Mouse (Mus musculus): ENCODE measurements around the gene Alkbh6. TPM values are rescaled to one million over a fixed set of nuclear protein-coding genes. Genes with fewer than 3 reads are reported as not detected.

The Alkbh6 gene
- polyA plus RNA-seq, 1 experiment from 2014 or later, result 127 TPM

- Histone ChIP-seq H3K4me1 (ENCODE audit: control insufficient read depth, insufficient read depth, low read length) (peaks cover 17% of the 10 kb centered on the region), H3K4me3 (ENCODE audit: low read depth, low read length) (peak overlapping the region; percentile 60), H3K9ac (ENCODE audit: low read depth, low read length) (peak overlapping the region; percentile 73), H3K27ac (ENCODE audit: low read length) (no peak overlapping the region), H3K36me3 (ENCODE audit: control insufficient read depth, insufficient read depth, low read length) (peaks cover 17% of the 10 kb centered on the region), H3K27me3 (ENCODE audit: control insufficient read depth, insufficient read depth, low read depth, low read length) (no peaks in the 10 kb centered on the region), H3K4me2 (ENCODE audit: low read length) (peak overlapping the region; percentile 82), H3K9me3 (replicated peaks; ENCODE audit: control insufficient read depth, low read length, poor library complexity, severe bottlenecking) (no peaks in the 10 kb centered on the region)
- WGBS, result 58% methylated on average over 15 of the region's 15 CpGs
- ATAC-seq, result no peak
Measured at GRCm38 (mm10) chr7:30309395-30310129, 1.0 kb downstream of the Alkbh6 start.

GRCm38 (mm10) chr7:30310136-30310535 is 1.6 kb downstream of the Alkbh6 start:
- Histone ChIP-seq H3K4me1 (ENCODE audit: control insufficient read depth, insufficient read depth, low read length) (peaks cover 17% of the 10 kb centered on the region), H3K27ac (ENCODE audit: low read length) (no peak overlapping the region), H3K9ac (ENCODE audit: low read depth, low read length) (no peak overlapping the region), H3K4me3 (ENCODE audit: low read depth, low read length) (no peak overlapping the region), H3K4me2 (ENCODE audit: low read length) (no peak overlapping the region), H3K9me3 (replicated peaks; ENCODE audit: control insufficient read depth, low read length, poor library complexity, severe bottlenecking) (no peaks in the 10 kb centered on the region), H3K27me3 (ENCODE audit: control insufficient read depth, insufficient read depth, low read depth, low read length) (no peaks in the 10 kb centered on the region), H3K36me3 (ENCODE audit: control insufficient read depth, insufficient read depth, low read length) (peaks cover 15% of the 10 kb centered on the region)
- WGBS, result 91% methylated on average over 12 of the region's 12 CpGs
- ATAC-seq, result no peak

GRCm38 (mm10) chr7:30313666-30314320 is 5.3 kb downstream of the Alkbh6 start:
- no peak overlapping the region for H3K4me2 ChIP-seq (ENCODE audit: low read length)
- H3K9ac ChIP-seq (ENCODE audit: low read depth, low read length), result no peak overlapping the region
- WGBS, result 46% methylated on average over 26 of the region's 27 CpGs
- H3K36me3 ChIP-seq (ENCODE audit: control insufficient read depth, insufficient read depth, low read length), result no peaks in the 10 kb centered on the region
- H3K9me3 ChIP-seq (replicated peaks; ENCODE audit: control insufficient read depth, low read length, poor library complexity, severe bottlenecking), result no peaks in the 10 kb centered on the region
- H3K4me3 ChIP-seq (ENCODE audit: low read depth, low read length), result no peak overlapping the region
- peaks cover 11% of the 10 kb centered on the region for H3K4me1 ChIP-seq (ENCODE audit: control insufficient read depth, insufficient read depth, low read length)
- no peaks in the 10 kb centered on the region for H3K27me3 ChIP-seq (ENCODE audit: control insufficient read depth, insufficient read depth, low read depth, low read length)
- no peak for ATAC-seq
- no peak overlapping the region for H3K27ac ChIP-seq (ENCODE audit: low read length)

GRCm38 (mm10) chr7:30314721-30315155 is 6.2 kb downstream of the Alkbh6 start, which contains the start of gene Syne4:
Syne4 (plus strand) TSS chr7:30314807.
- peaks cover 4% of the 10 kb centered on the region for H3K4me1 ChIP-seq (ENCODE audit: control insufficient read depth, insufficient read depth, low read length)
- no peak within 1 kb of the TSS for H3K27ac ChIP-seq (ENCODE audit: low read length)
- no peak for ATAC-seq
- no peaks in the 10 kb centered on the region for H3K36me3 ChIP-seq (ENCODE audit: control insufficient read depth, insufficient read depth, low read length)
- no peak within 1 kb of the TSS for H3K4me2 ChIP-seq (ENCODE audit: low read length)
- 3% methylated on average over 9 of the region's 9 CpGs for WGBS
- H3K9ac ChIP-seq (ENCODE audit: low read depth, low read length), result no peak within 1 kb of the TSS
- no peaks in the 10 kb centered on the region for H3K9me3 ChIP-seq (replicated peaks; ENCODE audit: control insufficient read depth, low read length, poor library complexity, severe bottlenecking)
- peak within 1 kb of the TSS; percentile 10; the same call in 1 of the 2 replicates for H3K4me3 ChIP-seq (ENCODE audit: low read depth, low read length)
- no peaks in the 10 kb centered on the region for H3K27me3 ChIP-seq (ENCODE audit: control insufficient read depth, insufficient read depth, low read depth, low read length)

GRCm38 (mm10) chr7:30315559-30316529 is 7.3 kb downstream of the Alkbh6 start:
- Histone ChIP-seq H3K27me3 (ENCODE audit: control insufficient read depth, insufficient read depth, low read depth, low read length) (no peaks in the 10 kb centered on the region), H3K36me3 (ENCODE audit: control insufficient read depth, insufficient read depth, low read length) (no peaks in the 10 kb centered on the region), H3K9ac (ENCODE audit: low read depth, low read length) (no peak overlapping the region), H3K9me3 (replicated peaks; ENCODE audit: control insufficient read depth, low read length, poor library complexity, severe bottlenecking) (no peaks in the 10 kb centered on the region), H3K4me3 (ENCODE audit: low read depth, low read length) (no peak overlapping the region), H3K4me2 (ENCODE audit: low read length) (no peak overlapping the region), H3K4me1 (ENCODE audit: control insufficient read depth, insufficient read depth, low read length) (peaks cover 2% of the 10 kb centered on the region), H3K27ac (ENCODE audit: low read length) (no peak overlapping the region)
- no peak for ATAC-seq
- WGBS, result 79% methylated on average over 13 of the region's 13 CpGs

- Histone ChIP-seq H3K4me1 (ENCODE audit: control insufficient read depth, insufficient read depth, low read length) (peaks cover 14% of the 10 kb centered on the region), H3K4me3 (ENCODE audit: low read depth, low read length) (no peak overlapping the region), H3K9ac (ENCODE audit: low read depth, low read length) (no peak overlapping the region), H3K27ac (ENCODE audit: low read length) (no peak overlapping the region), H3K9me3 (replicated peaks; ENCODE audit: control insufficient read depth, low read length, poor library complexity, severe bottlenecking) (no peaks in the 10 kb centered on the region), H3K36me3 (ENCODE audit: control insufficient read depth, insufficient read depth, low read length) (no peaks in the 10 kb centered on the region), H3K27me3 (ENCODE audit: control insufficient read depth, insufficient read depth, low read depth, low read length) (no peaks in the 10 kb centered on the region), H3K4me2 (ENCODE audit: low read length) (no peak overlapping the region)
- no peak for ATAC-seq
- WGBS, result 82% methylated on average over 3 of the region's 3 CpGs
Measured at GRCm38 (mm10) chr7:30318142-30318541, 9.6 kb downstream of the Alkbh6 start.

- no peaks in the 10 kb centered on the region for H3K27me3 ChIP-seq (ENCODE audit: control insufficient read depth, insufficient read depth, low read depth, low read length)
- ATAC-seq, result no peak
- 85% methylated on average over 2 of the region's 2 CpGs for WGBS
- no peaks in the 10 kb centered on the region for H3K36me3 ChIP-seq (ENCODE audit: control insufficient read depth, insufficient read depth, low read length)
- H3K9ac ChIP-seq (ENCODE audit: low read depth, low read length), result peak overlapping the region; percentile 88; the same call in 1 of the 2 replicates
- H3K4me1 ChIP-seq (ENCODE audit: control insufficient read depth, insufficient read depth, low read length), result peaks cover 14% of the 10 kb centered on the region
- no peak overlapping the region for H3K27ac ChIP-seq (ENCODE audit: low read length)
- peak overlapping the region; percentile 75; the same call in 1 of the 2 replicates for H3K4me3 ChIP-seq (ENCODE audit: low read depth, low read length)
- H3K9me3 ChIP-seq (replicated peaks; ENCODE audit: control insufficient read depth, low read length, poor library complexity, severe bottlenecking), result no peaks in the 10 kb centered on the region; the same call in 1 of the 2 replicates
- peak overlapping the region; percentile 87 for H3K4me2 ChIP-seq (ENCODE audit: low read length)
Measured at GRCm38 (mm10) chr7:30320946-30321345, 12.4 kb downstream of the Alkbh6 start.

- Histone ChIP-seq H3K4me1 (ENCODE audit: control insufficient read depth, insufficient read depth, low read length) (peaks cover 14% of the 10 kb centered on the region), H3K9me3 (replicated peaks; ENCODE audit: control insufficient read depth, low read length, poor library complexity, severe bottlenecking) (no peaks in the 10 kb centered on the region; the same call in 1 of the 2 replicates), H3K9ac (ENCODE audit: low read depth, low read length) (peak within 1 kb of the TSS; percentile 88), H3K4me2 (ENCODE audit: low read length) (peak within 1 kb of the TSS; percentile 87), H3K4me3 (ENCODE audit: low read depth, low read length) (peak within 1 kb of the TSS; percentile 75), H3K36me3 (ENCODE audit: control insufficient read depth, insufficient read depth, low read length) (no peaks in the 10 kb centered on the region), H3K27me3 (ENCODE audit: control insufficient read depth, insufficient read depth, low read depth, low read length) (no peaks in the 10 kb centered on the region), H3K27ac (ENCODE audit: low read length) (peak within 1 kb of the TSS; percentile 85)
- WGBS, result under 1% methylated on average over 57 of the region's 63 CpGs
- peak; percentile 70 for ATAC-seq
Measured at GRCm38 (mm10) chr7:30321539-30322284, 13.2 kb downstream of the Alkbh6 start, which contains the start of gene E130208F15Rik. E130208F15Rik (plus strand) TSS chr7:30321740.
